Mouse (Mus musculus) lung, postnatal 4 days (tissue): ENCODE measurements around the gene Slc15a1.
"Not testable (repeated sequence)": the region's sequence is repeated elsewhere in the genome, so short reads cannot be mapped to it uniquely, and the experiment has no call there.

Experiments used
- DNase-seq, 2 experiments: peaks; one replicate each; pipeline ENCODE4 v3.0.0; 2021

Slc15a1 gene

DNA sequence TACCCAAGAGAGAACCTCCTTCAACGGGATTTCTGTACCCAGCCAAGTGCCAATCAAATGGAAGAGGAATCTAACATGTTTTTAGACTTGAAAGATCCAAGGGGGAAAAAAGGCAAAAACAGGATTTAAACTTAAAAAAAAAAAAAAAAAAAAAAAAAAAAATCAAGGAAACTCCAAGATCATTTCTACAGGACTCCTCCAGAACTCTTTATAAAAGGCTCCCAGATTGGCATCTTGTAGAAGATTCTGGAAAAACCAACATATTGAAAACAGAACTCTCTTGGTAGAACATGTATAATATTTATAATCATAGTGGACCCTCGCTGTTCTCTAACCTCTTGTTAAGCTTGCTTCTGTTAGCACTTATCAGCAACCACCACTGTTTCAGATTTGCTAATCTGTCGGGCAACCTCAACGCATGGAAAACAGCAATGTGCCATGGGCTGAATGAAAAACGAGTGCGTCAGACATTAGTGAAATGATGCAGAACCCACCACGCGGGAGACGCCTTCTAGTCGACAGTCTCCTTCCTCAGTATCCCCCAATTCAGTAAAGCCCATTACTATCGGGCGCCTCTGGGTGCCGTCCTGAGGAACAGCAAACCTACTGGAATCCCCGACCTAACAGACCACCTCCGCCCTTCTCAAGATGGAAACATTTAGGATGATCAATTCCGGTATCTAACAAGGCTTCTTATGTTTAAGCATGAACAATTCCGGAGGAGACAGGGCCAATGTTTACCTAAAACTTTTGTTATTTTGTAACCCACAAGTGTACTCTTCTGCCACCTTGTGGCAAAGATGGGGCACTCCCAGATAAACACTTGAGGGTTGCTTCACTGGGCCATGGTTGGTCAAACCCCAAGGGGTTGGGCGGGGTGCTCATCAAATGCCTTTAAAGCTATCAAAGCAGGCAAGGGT, 54.3 kb downstream of the Slc15a1 start:
- peak; percentile 75 to 77 for DNase-seq

DNA sequence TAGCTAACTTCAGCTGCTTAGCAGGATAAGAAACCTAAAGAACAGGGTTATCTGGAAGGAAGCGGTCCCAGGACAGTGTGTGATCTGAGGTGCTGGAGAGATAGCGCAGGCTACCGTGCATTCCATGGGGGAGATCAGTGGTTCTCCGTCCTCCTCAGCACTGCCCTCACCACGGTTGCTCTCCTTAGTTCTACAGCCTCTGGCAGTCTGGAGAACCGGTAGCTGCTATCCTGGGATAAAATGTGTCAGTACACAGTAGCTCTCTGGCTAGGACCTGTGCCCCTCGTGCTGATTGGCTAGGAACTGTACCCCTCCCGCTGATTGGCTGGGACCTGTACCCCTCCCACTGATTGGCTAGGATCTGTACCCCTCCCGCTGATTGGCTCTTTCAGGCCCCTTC, 58.1 kb downstream of the Slc15a1 start:
- no peak for DNase-seq

DNA sequence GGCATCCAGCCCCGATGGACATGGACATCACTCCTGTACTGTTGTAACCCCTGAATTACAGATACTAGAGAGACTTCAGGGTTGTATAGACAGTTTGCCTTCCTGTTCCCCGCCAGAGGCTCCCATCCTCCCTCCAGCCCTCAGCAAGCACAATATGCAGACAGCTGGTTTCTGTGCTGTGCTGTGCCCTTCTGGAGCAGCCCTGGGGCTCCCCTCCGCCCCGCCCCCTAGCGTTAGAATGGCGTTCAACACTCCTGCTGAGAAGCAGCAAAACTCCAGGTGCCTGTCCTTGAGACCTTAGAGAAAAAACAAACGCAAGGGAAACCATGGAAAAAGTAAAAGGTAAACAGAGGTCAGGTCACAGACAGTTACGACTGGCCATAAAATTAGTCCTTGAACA, 59.9 kb downstream of the Slc15a1 start:
- DNase-seq, result peak; percentile 71 to 83

DNA sequence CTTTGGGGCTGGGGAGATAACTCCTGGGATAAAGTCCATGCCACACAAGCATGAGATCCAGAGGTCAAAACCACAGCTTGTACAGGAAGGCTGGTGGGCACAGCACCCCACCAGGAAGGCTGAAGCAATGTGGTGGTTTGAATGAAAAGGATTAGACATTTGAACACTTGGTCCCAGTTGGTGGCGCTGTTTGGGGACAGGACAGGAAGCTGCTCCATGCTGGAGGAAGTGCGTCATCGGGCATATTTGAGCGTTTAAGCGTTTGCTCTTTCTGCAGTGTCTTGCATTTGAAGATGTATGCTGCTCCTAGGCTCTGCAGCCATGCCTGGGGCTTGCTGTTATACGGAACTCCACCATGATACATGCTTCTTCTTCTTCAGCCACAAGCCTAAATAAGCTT, 64.2 kb downstream of the Slc15a1 start:
- no peak for DNase-seq

DNA sequence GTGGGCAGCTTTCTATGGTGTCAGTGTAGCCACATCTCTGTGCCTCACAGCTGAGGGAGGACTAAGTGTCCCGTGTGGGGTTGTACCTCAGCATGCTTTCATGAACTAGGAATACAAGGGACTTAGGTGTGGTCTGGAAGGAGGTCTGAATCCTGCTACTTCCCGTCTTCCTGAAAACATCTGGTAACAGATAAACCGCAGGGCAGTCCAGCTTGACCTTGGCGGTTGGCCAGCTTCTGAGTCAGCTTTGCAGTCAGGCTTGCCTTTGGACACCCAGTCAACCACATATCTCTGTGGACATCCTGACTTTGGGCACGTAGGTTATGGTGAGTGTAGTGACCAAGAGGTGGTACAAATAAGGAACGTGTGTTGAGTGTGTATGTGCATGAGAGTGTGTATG, 68.0 kb downstream of the Slc15a1 start:
- DNase-seq, result peak; percentile 63 to 67

DNA sequence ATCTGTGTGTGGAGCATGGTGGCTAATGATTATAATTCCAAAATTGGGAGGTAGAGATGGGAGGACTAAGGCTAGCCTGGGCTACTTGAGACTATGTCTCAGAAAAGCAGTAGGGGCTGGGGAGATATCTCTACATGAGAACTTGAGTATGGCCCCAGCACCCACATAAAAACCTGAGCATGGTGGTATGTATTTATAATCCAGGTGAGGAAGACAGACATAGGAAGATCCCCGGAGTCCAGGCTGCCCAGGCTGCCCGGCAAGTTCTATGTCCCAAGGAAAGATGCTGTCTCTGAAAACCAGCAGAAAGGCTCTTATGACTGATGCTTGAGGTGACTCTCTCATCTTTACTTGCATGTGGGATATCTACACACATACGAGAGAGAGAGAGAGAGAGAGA, 68.6 kb downstream of the Slc15a1 start:
- DNase-seq, result no peak

DNA sequence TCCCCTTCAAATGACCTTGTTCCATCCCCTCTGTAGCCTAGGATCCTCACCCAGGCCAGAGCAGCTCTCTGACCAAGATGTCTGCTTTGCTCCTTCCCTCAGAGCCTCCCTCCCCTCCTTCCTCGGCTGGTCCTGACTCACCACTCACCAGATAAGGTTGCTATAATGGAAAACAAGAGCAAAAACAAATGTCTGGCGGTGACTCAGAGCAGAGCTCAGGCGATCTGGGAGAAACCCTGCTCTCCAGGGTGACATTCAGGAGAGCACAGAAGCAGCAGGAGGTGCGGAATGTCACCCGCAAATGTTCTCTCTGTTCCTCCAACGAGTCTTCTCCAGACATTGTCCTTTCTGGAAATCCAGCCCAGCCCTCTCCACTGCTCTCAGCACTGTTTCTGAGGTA, 69.3 kb downstream of the Slc15a1 start:
- DNase-seq, result no peak

DNA sequence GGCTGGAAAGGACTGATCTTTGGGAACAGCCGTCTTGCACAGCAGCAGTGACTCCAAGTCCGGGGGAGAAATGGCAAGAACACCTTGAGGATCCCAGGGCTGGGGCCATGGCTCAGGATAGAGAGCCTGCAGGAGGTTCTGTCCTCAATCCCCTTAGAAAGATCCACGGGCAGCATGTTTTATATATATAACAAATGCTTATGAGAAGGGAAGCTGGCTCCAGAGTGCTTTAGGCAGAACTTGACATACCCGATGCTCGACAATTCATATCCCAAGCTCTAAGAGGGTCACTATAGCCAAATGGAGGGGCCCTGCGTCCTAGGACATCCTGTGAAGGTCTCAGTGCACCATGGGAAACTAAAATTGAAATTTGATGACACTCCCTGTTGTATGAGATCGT, 73.8 kb downstream of the Slc15a1 start:
- no peak for DNase-seq

DNA sequence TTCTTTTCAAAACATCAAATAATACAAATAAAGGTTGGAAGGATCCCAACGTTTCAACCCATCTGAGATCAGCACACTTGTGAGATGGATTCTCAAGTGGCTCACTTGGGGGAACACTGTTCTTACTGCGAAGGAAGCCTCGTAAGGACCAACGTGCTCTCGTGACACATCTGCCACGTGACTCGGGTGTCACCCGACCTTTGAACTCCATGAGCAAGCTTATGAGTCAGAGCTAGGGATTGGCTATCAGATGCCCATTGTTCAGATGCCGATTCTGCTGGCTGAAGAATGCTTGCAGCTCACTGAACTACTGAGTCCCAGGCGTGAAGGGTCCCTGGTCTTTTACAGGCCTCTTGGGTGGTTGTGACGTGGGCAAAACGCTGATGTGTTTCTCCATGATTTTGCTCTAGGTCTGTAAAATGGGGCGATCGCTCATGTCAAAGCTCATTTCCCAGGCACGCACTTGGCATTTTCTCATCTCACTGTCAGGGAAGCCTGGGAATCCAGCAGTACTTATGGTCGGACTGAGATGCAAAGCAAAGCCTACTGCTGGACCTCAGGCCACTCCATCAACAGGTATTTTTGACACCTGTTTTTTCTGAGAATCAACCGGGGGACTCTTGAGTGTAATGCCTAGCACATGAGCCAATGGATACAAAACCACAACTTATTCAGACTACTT, 75.1 kb downstream of the Slc15a1 start:
- no peak for DNase-seq

DNA sequence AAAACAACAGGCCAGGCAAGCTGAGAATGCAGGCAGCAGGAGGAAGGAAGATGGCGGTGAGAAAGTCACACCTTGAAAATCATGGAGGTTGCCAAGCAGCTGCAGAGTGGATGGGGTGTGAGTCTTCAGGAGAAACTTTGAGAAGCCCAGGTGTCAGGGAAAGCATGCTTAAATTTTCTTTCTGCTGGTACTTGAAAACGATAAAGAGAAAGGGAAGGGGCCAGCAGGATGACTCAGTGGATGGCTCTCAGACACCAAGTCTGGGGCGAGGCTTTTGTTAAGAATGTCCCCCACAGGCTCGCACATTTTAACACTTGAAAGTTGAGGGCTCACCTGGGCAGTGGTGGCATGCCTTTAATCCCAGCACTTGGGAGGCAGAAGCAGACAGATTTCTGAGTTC, 76.9 kb downstream of the Slc15a1 start:
- DNase-seq, result no peak

DNA sequence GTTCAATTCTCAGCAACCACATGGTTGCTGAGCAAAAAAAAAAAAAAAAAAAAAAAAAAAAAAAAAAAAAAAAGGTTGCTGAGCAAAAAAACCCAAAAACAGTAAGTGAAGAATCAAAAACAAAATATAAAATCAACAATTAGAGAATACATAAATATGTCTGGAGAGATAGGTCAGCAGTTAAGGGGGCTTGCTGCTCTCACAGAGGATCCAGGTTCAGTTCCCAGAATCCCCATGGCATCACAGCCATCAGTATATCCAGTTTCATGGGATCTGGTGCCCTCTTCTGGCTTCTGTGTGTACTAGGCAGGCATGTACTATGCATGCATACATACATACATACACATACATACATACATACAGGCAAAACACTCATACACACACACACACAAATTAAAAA, 78.3 kb downstream of the Slc15a1 start:
- DNase-seq, result peak in 1 of 2 experiments; percentile 27

DNA sequence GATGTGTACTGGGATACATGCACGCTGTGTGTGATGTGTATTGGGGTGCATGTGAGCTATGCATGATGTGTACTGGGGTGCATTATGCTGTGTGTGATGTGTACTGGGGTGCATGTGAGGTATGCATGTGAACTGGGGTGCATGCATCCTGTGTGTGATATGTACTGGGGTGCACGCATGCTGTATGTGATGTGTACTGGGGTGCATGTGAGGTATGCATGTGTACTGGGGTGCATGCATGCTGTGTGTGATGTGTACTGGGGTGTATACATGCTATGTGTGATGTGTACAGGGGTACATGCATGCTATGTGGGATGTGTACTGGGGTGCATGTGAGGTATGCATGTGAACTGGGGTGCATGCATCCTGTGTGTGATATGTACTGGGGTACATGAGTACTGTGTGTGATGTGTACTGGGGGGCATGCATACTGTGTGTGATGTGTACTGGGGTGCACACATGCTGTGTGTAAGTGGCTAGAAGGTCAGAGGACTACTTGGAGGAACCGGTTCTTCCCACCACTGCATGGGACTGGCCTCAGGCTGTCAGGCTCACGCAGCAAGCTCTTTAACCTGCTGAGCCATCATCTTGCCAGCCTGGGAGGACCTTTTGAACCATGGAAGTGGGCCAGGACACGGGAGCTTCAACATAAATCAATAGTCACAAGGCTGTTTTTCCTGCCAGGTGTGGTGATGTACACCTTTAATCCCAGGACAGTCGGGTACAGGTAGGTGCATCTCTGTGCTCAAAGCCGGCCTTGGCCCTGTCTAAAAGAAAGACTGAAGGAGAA, 79.9 kb downstream of the Slc15a1 start:
- DNase-seq, result no peak

DNA sequence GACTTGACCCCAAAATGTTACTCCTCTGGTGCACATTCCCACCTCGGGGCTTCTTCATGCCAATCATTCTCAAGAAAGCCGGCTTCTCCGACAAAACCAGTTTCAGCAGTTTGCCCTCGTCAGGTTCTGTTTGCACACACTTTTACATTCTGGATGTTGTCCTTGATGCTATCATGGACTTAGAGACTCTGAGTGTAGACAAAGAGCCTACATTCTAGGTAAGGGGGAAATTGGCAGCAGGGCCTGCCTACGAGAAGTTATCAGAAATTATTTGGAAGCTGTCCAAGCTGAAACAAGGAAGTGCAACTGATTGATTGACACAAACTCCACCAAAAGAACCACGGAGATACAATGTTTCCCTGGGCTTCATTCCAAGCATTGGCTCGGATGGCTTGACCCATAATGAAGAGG, 81.7 kb downstream of the Slc15a1 start:
- DNase-seq, result peak in 1 of 2 experiments; percentile 30

DNA sequence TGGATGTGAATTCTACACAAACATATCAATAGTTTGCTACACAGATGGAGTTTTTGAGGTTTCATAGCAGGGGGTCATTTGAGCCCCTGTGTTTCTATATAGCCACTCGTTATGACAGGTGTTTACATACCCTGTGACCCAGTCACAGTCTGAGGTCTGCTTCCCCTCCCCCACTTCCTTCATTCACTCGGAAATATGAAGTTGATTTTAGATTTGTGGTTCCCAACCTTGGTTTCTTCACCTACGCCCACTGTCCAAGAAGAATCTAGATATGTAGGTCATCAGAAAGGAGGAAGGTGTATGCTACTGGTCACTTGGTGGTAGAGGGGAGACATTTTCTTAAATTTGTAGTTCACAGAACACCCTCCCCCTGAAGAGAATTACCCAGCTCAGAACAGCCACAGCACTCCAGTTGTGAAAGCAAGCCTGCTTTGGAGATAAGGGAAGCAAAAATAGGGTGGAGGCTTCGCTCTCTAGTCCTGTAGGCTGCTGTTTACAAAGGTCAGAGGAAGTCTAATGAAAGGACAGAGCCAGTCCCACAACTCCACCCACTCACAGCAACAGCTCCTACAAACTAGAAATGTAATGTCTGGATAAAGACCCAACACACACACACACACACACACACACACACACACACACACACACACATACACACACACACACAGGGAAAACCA, 82.2 kb downstream of the Slc15a1 start:
- DNase-seq, result peak; percentile 44 to 53

DNA sequence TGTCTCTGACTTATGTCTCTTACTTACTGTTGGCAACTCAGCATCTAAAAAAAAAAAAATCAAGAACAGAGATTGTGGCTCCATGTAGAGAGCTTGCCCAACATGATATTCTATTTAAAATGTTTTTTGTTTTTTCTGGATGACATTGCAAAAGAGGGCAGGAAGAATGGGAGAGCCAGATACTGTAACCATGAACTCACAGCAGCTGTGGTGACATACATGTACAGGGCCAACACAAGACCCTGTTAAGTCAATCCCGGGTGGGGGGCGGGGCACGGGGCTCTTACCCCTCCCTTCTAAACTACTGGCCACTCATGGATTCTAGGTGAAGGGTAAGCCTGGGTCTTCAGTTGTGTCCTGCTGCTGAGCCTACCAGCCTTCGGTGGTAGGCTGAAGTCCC, 83.1 kb downstream of the Slc15a1 start:
- DNase-seq, result no peak

DNA sequence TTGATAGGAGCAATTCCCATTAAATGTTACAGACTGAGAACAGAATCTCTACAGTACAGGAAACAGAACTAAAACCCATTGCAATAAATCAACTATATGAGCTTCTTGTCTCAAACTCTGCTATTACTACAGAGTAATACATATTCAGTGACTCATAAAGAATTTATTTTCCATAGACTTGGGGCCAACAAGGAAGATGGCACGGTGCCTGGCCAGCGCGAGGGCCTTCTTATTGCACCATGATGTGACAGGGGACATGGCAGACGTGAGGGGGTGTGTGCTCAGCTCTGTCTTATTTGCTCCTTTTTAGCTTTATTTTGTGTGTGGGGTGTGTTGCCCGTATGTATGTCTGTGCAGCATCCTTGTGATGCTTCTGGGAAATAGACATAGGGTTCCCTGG, 87.5 kb downstream of the Slc15a1 start:
- peak; percentile 74 to 83 for DNase-seq

DNA sequence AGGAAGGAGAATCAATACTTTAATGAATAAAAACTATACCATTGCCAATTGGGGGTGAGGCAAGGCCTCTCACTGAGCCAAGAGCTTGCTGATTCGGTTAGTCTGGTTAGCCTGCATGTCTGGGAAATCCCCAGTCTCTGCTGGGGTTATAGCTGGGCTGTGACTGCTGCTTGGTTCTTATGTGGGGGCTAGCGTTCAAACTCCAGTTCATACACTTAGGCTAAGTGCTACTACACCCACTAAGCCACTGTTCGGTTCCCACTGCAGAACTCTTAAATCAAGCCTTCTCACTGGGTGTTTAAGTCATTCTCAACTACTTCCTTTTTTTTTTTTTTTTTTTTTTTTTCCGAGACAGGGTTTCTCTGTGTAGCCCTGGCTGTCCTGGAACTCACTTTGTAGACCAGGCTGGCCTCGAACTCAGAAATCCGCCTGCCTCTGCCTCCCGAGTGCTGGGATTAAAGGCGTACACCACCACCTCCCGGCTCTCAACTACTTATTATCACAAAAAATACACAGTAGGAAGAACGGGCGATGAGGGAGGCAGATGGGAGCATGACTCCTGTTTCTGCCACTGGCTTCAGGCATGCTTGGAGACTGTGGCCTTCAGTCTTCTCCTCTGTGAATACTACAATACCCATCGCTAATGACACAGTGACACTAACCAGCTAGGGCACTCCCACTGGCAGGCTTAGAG, 88.3 kb downstream of the Slc15a1 start:
- no peak for DNase-seq

DNA sequence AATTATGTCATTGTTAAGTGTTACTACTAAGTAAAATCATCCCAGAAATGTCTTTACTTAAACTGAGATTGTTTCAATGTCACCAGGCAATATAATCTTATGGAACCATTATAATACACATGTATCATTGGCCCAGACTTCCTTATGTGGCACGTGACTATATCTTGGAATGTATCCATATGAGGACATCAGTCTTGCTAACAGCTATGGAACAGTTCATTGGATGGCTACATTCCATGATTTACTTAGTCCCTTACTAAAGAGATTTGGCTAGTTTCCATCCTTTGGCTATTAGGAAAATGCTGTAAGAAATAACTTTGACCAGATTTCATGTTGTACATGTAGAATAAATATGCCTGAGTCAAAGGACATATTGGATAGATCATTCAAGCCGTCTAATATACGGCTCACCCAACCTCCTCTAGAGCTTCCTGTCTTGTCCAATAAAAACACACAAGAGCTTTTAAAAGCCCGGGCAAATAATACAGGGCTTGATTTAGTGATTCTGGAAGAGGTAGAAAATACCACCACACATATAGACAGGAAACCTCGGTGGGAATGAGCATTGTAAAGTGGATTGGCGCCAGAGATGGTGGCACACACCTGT, 90.3 kb downstream of the Slc15a1 start:
- no peak for DNase-seq

DNA sequence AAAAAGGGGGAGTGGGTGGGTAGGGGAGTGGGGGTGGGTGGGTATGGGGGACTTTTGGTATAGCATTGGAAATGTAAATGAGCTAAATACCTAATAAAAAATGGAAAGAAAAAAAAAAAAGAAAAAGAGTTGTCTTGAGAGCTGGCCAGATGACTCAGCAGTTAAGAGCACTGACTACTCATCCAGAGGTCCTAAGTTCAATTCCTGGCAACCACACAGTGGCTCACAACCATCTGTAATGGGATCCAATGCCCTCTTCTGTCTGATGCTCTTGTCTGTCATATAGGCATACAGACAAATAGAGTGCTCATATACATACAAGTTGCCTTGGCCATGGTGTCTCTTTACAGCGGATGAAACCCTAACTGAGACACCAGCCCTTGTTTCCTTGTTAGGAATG, 91.3 kb downstream of the Slc15a1 start:
- DNase-seq, result not testable (repeated sequence)
